Mouse (Mus musculus) MEL (cell line): ENCODE measurements around the gene Magi3.

Experiments used
- CHD2 ChIP-seq: IDR thresholded peaks from 2 replicates; pipeline ENCODE4 v1.6.1; 2011; ENCODE audit warnings: low read length, improper control_type of control experiment
- CTCF ChIP-seq, 3 experiments: IDR thresholded peaks in 2 of 3; conservative IDR thresholded peaks in 1 of 3; 2 replicates each; pipeline ENCODE4 v1.5.1; 2011 to 2012; ENCODE audit warnings: low read length in 3 of 3, low read depth in 2 of 3, mild to moderate bottlenecking in 2 of 3, improper control_type of control experiment in 1 of 3, inconsistent platforms in 1 of 3, mixed read lengths in 1 of 3, moderate library complexity in 1 of 3; ENCODE audit not compliant: control insufficient read depth in 1 of 3, insufficient read depth in 1 of 3, poor library complexity in 1 of 3, severe bottlenecking in 1 of 3
- E2F4 ChIP-seq: IDR thresholded peaks from 2 replicates; pipeline ENCODE4 v1.6.1; 2011; ENCODE audit warnings: low read depth, low read length, improper control_type of control experiment, borderline replicate concordance
- EP300 ChIP-seq, 2 experiments: IDR thresholded peaks; 2 replicates each; pipeline ENCODE4 v1.6.1; 2011; ENCODE audit warnings: improper control_type of control experiment in 2 of 2, low read length in 2 of 2, low read depth in 1 of 2, mild to moderate bottlenecking in 1 of 2
- GATA1 ChIP-seq: IDR thresholded peaks from 2 replicates; pipeline ENCODE4 v1.6.1; 2011; ENCODE audit warnings: low read depth, low read length, improper control_type of control experiment
- MAX ChIP-seq: IDR thresholded peaks from 2 replicates; pipeline ENCODE4 v1.6.1; 2011; ENCODE audit warnings: low read length, improper control_type of control experiment
- MYC ChIP-seq: IDR thresholded peaks from 2 replicates; pipeline ENCODE4 v1.6.1; 2011; ENCODE audit warnings: low read depth, mild to moderate bottlenecking, low read length, improper control_type of control experiment, moderate library complexity
- NELFE ChIP-seq: IDR thresholded peaks from 2 replicates; pipeline ENCODE4 v1.6.1; 2011; ENCODE audit warnings: low read depth, low read length, improper control_type of control experiment
- POLR2A ChIP-seq, 2 experiments: IDR thresholded peaks; 2 replicates each; pipeline ENCODE4 v1.6.1; 2011 to 2012; ENCODE audit warnings: low read length in 2 of 2, mild to moderate bottlenecking in 2 of 2, control low read depth in 1 of 2, improper control_type of control experiment in 1 of 2, low read depth in 1 of 2, moderate library complexity in 1 of 2; ENCODE audit not compliant: control insufficient read depth in 1 of 2, insufficient read depth in 1 of 2, poor library complexity in 1 of 2
- RCOR1 ChIP-seq: IDR thresholded peaks from 2 replicates; pipeline ENCODE4 v1.6.1; 2012; ENCODE audit warnings: low read depth, mild to moderate bottlenecking, inconsistent platforms, low read length, improper control_type of control experiment
- SIN3A ChIP-seq: IDR thresholded peaks from 2 replicates; pipeline ENCODE4 v1.6.1; 2012; ENCODE audit warnings: low read length, improper control_type of control experiment, inconsistent platforms
- TAL1 ChIP-seq: IDR thresholded peaks from 2 replicates; pipeline ENCODE4 v1.6.1; 2012; ENCODE audit warnings: mild to moderate bottlenecking, inconsistent platforms, low read length, moderate library complexity, mixed read lengths
- TCF12 ChIP-seq: IDR thresholded peaks from 2 replicates; pipeline ENCODE4 v1.6.1; 2014; ENCODE audit warnings: low read depth, mild to moderate bottlenecking, inconsistent platforms, low read length, improper control_type of control experiment, moderate library complexity

- TF ChIP-seq POLR2A (IDR thresholded peaks at IDR 0.05; ENCODE audit: control insufficient read depth in 1 of 2, insufficient read depth in 1 of 2, low read depth in 1 of 2, low read length in 2 of 2, poor library complexity in 1 of 2) (no peak), CTCF (IDR thresholded peaks at IDR 0.05 in 2 of 3, conservative IDR thresholded peaks at IDR 0.05 in 1 of 3; ENCODE audit: control insufficient read depth in 1 of 3, insufficient read depth in 1 of 3, low read depth in 2 of 3, low read length in 3 of 3, poor library complexity in 1 of 3, severe bottlenecking in 1 of 3) (no peak), CHD2 (no peak), RCOR1 (no peak), MYC (no peak), EP300 (IDR thresholded peaks at IDR 0.05; ENCODE audit: low read depth in 1 of 2, low read length in 2 of 2) (no peak), E2F4 (no peak), GATA1 (no peak), SIN3A (no peak), TAL1 (no peak), MAX (no peak), TCF12 (no peak), NELFE (no peak)
Measured at GRCm38 (mm10) chr3:104247057-104247456, 26.9 kb upstream of the Magi3 start.
